Mouse (Mus musculus) brain, embryonic 14.5 days (tissue): ENCODE data around the gene Tmem100.

Experiments
- CTCF ChIP-seq: fragments of 200-500 bp; IDR thresholded peaks from 2 replicates; pipeline ENCODE4 v1.5.1; 2012; ENCODE audit warnings: inconsistent platforms, mild to moderate bottlenecking, moderate library complexity, borderline replicate concordance; ENCODE audit not compliant: insufficient read depth, insufficient read length; ENCODE audit errors: extremely low read depth
- POLR2A ChIP-seq: fragments of 200-500 bp; IDR thresholded peaks from 2 replicates; pipeline ENCODE4 v1.6.1; 2012; ENCODE audit warnings: mild to moderate bottlenecking, inconsistent platforms, borderline replicate concordance; ENCODE audit not compliant: poor library complexity, insufficient read depth, insufficient read length, severe bottlenecking; ENCODE audit errors: extremely low read depth

GRCm38 (mm10) chr11:89991661-89992060 is 38.5 kb upstream of the Tmem100 start:
- TF ChIP-seq CTCF (no peak), POLR2A (no peak)
